Mouse (Mus musculus) myocyte (in vitro differentiated cells): ENCODE measurements around the gene Cnrip1. TPM values are rescaled to one million over a fixed set of nuclear protein-coding genes. Genes with fewer than 3 reads are reported as not detected.
"Not testable (repeated sequence)": the region's sequence is repeated elsewhere in the genome, so short reads cannot be mapped to it uniquely, and the experiment has no call there.

Source experiments
- H3K27me3 ChIP-seq: one replicate; pipeline ENCODE4 v1.6.1; 2011; ENCODE audit not compliant: control insufficient read depth, insufficient read depth, insufficient read length
- H3K36me3 ChIP-seq: one replicate; pipeline ENCODE4 v1.6.1; 2011; ENCODE audit not compliant: control insufficient read depth, insufficient read depth
- H3K4me2 ChIP-seq: one replicate; pipeline ENCODE4 v1.6.1; 2011; ENCODE audit warnings: low read depth, control low read depth
- H3K4me3 ChIP-seq: one replicate; pipeline ENCODE4 v1.5.1; 2011; ENCODE audit warnings: mild to moderate bottlenecking, control low read depth, moderate library complexity
- H3K79me2 ChIP-seq: one replicate; pipeline ENCODE4 v1.6.1; 2011; ENCODE audit not compliant: control insufficient read depth, insufficient read depth
- H3ac ChIP-seq: one replicate; pipeline ENCODE4 v1.6.1; 2011; ENCODE audit not compliant: control insufficient read depth, insufficient read length
- CEBPB ChIP-seq: IDR thresholded peaks from 2 replicates; pipeline ENCODE4 v1.6.1; 2011; ENCODE audit warnings: mild to moderate bottlenecking, moderate library complexity; ENCODE audit not compliant: poor library complexity, insufficient read depth, severe bottlenecking
- E2F4 ChIP-seq: IDR thresholded peaks from one replicate; pipeline ENCODE4 v1.6.1; 2011; ENCODE audit warnings: mild to moderate bottlenecking, control low read depth, moderate library complexity; ENCODE audit not compliant: insufficient read depth
- MAX ChIP-seq: IDR thresholded peaks from one replicate; pipeline ENCODE4 v1.6.1; 2011; ENCODE audit warnings: low read depth, mild to moderate bottlenecking, control low read depth
- MYOD1 ChIP-seq, 3 experiments: IDR thresholded peaks; one replicate each; pipeline ENCODE4 v1.6.1; 2011; ENCODE audit warnings: control low read depth in 2 of 3, low read depth in 2 of 3, mild to moderate bottlenecking in 2 of 3, moderate library complexity in 1 of 3; ENCODE audit not compliant: insufficient read length in 2 of 3, control insufficient read depth in 1 of 3
- MYOG ChIP-seq, 3 experiments: IDR thresholded peaks; one replicate each; pipeline ENCODE4 v1.6.1; 2011; ENCODE audit warnings: control low read depth in 2 of 3, low read depth in 2 of 3, mild to moderate bottlenecking in 2 of 3; ENCODE audit not compliant: insufficient read length in 2 of 3, control insufficient read depth in 1 of 3, insufficient read depth in 1 of 3
- POLR2A ChIP-seq: IDR thresholded peaks from one replicate; pipeline ENCODE4 v1.6.1; 2011; ENCODE audit warnings: low read depth, mild to moderate bottlenecking, control low read depth, moderate library complexity; ENCODE audit not compliant: insufficient read length
- POLR2AphosphoS2 ChIP-seq: IDR thresholded peaks from one replicate; pipeline ENCODE4 v1.6.1; 2011; ENCODE audit warnings: low read depth, control low read depth; ENCODE audit not compliant: insufficient read length
- REST ChIP-seq: IDR thresholded peaks from one replicate; pipeline ENCODE4 v1.6.1; 2011; ENCODE audit warnings: mild to moderate bottlenecking, control low read depth, moderate library complexity; ENCODE audit not compliant: insufficient read depth, insufficient read length
- SRF ChIP-seq: IDR thresholded peaks from one replicate; pipeline ENCODE4 v1.6.1; 2011; ENCODE audit warnings: low read depth; ENCODE audit not compliant: control insufficient read depth, insufficient read length
- TCF12 ChIP-seq: IDR thresholded peaks from one replicate; pipeline ENCODE4 v1.6.1; 2011; ENCODE audit warnings: mild to moderate bottlenecking, control low read depth; ENCODE audit not compliant: poor library complexity, insufficient read depth, severe bottlenecking
- TCF3 ChIP-seq: IDR thresholded peaks from one replicate; pipeline ENCODE4 v1.6.1; 2011; ENCODE audit warnings: low read depth, control low read depth; ENCODE audit not compliant: insufficient read length
- USF1 ChIP-seq: IDR thresholded peaks from one replicate; pipeline ENCODE4 v1.6.1; 2011; ENCODE audit warnings: low read depth, mild to moderate bottlenecking, control low read depth, moderate library complexity
- polyA plus RNA-seq: library from polyadenylated mRNA; unstranded; fragments of >200 nt; fragmentation: generic; extraction: Trizol; gene quantifications from one replicate; pipeline ENCODE4 v1.2.1, GENCODE M21; 2012; ENCODE audit warnings: missing spikeins

Cnrip1 gene
- polyA plus RNA-seq, 1 experiment, result 0.49 TPM

DNA sequence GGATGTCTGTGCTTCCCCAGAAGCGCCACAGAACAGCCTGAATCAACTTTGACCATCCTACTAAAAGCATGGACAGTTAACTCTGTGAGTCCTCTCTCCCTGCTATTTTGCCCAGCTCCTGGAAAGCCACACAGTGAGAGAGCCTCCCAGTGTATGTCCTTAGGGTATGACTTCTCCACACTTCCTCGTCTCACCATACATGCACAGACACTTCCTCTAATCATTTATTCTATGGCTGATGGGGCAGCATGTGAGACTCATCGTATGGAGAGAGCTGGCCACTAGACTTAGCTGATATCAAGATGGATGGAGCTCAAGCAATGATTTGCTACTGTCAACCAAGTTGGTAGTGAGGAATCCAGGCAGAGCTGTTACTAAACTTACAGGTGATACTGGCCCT lies 27.4 kb upstream of the Cnrip1 start:
- H3K4me2 ChIP-seq, result no peak overlapping the region
- no peaks in the 10 kb centered on the region for H3K36me3 ChIP-seq
- TF ChIP-seq TCF3 (no peak), USF1 (no peak)
- no peak overlapping the region for H3K4me3 ChIP-seq
- no peaks in the 10 kb centered on the region for H3K27me3 ChIP-seq
- no peak overlapping the region for H3ac ChIP-seq
- H3K79me2 ChIP-seq, result no peaks in the 10 kb centered on the region

DNA sequence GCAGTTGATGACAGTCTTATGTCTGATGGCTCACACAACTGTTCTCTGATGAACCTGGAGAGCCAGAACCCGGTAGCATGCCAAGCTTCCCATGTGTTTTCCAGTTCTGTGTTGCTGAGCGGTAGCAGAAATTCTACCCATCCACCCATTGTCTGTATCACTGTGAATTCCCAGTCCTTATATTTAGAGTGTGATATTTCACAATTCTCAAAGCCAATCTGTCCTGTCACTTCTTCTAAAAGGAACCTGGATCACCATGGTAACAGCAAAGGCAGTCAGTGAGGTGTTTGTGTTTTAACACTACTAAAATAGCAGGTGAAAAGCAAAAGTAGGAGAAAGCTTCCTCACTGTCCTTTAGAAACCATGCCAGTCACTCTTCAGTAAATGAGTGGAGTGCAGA lies 5.6 kb upstream of the Cnrip1 start:
- Histone ChIP-seq H3ac (no peak overlapping the region), H3K36me3 (no peaks in the 10 kb centered on the region), H3K79me2 (no peaks in the 10 kb centered on the region), H3K4me3 (no peak overlapping the region), H3K27me3 (no peaks in the 10 kb centered on the region), H3K4me2 (no peak overlapping the region)
- no peak for TF ChIP-seq USF1
- TF ChIP-seq SRF, result no peak
- no peak for TF ChIP-seq POLR2AphosphoS2
- no peak for TF ChIP-seq MYOD1 (IDR thresholded peaks at IDR 0.05; ENCODE audit: control insufficient read depth in 1 of 3, insufficient read length in 2 of 3, low read depth in 2 of 3)
- no peak for TF ChIP-seq TCF12
- TF ChIP-seq CEBPB, result no peak
- TF ChIP-seq E2F4, result no peak
- TF ChIP-seq REST, result no peak
- no peak for TF ChIP-seq MAX
- no peak for TF ChIP-seq TCF3
- TF ChIP-seq MYOG (IDR thresholded peaks at IDR 0.05; ENCODE audit: control insufficient read depth in 1 of 3, insufficient read depth in 1 of 3, insufficient read length in 2 of 3, low read depth in 2 of 3), result no peak
- TF ChIP-seq POLR2A, result no peak

DNA sequence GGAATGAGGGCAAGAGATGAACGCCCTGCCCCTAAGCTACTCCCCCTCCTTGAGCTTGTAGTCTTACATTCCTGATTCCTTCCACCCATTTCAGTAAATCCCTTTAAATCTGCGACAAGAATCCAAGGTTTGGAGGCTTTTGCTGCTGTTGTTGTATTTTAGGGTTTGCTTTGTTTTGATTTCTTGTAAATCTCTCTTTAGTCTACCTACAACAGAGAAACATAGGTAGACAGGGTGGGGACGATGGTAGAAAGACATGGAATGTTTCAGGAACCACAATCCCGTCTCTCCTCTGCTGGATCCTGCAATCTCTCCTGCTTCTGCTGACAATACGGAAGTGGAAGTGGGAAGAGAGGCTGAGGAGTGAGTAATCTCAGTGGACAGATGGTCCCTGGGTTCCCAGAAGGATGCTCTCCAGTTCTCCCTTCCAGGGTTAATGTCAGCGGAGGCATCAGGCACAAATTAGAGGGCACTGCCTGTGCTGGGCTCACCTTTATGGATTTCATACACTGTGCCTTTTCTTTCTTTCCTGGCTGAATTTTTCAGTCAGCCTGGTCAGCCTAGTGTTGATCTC lies 1.2 kb downstream of the Cnrip1 start:
- Histone ChIP-seq H3ac (no peak overlapping the region), H3K4me2 (peak overlapping the region; percentile 18), H3K79me2 (no peaks in the 10 kb centered on the region), H3K36me3 (no peaks in the 10 kb centered on the region), H3K27me3 (no peaks in the 10 kb centered on the region), H3K4me3 (no peak overlapping the region)
- TF ChIP-seq MYOG (IDR thresholded peaks at IDR 0.05; ENCODE audit: control insufficient read depth in 1 of 3, insufficient read depth in 1 of 3, insufficient read length in 2 of 3, low read depth in 2 of 3) (no peak), MYOD1 (IDR thresholded peaks at IDR 0.05; ENCODE audit: control insufficient read depth in 1 of 3, insufficient read length in 2 of 3, low read depth in 2 of 3) (no peak), MAX (no peak), POLR2AphosphoS2 (no peak)

DNA sequence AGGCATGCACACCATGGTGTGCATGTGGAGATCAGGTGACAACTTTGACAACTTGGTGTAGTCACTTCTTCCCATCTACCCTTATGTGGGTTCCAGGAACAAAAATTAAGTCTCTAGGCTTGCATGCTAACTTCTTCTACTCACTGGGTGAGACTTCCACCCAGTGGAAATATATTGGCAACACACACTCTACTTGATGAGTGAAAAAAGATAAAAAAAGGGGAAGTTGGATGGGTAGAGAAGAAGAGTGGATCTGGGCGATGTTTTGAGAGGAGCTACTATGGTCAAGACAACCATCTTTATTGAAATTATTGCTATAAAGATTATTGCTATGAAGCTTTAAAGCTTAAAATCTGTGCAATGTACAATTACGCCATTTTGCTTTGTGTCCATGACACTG lies 18.0 kb downstream of the Cnrip1 start:
- not testable (repeated sequence) for H3K79me2 ChIP-seq, H3K27me3 ChIP-seq, H3K36me3 ChIP-seq, H3K4me2 ChIP-seq, H3ac ChIP-seq, H3K4me3 ChIP-seq

DNA sequence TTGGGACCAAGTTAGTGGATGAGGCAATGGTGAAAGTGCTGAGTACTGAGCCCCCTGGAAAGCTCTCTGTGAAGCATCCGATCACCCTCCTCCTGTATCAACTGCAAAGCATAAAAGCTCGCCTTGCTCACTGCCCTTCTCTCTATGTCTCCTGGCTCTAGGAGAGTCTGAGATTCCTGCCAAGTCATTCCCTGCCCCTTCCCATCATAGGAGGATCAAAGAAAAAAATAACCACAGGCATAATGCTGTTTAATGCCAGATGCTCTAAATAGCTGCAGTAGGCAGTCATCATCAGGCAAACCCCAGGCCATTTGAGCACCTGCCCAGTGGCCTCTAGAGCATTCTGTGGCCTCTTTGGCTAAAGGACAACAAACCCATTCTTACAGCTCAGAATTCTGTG lies 24.3 kb downstream of the Cnrip1 start:
- no peaks in the 10 kb centered on the region for H3K36me3 ChIP-seq
- H3K79me2 ChIP-seq, result no peaks in the 10 kb centered on the region
- H3K4me2 ChIP-seq, result no peak overlapping the region
- no peak for TF ChIP-seq MYOG (IDR thresholded peaks at IDR 0.05; ENCODE audit: control insufficient read depth in 1 of 3, insufficient read depth in 1 of 3, insufficient read length in 2 of 3, low read depth in 2 of 3)
- no peak for TF ChIP-seq POLR2AphosphoS2
- no peak for TF ChIP-seq REST
- no peaks in the 10 kb centered on the region for H3K27me3 ChIP-seq
- no peak overlapping the region for H3ac ChIP-seq
- H3K4me3 ChIP-seq, result no peak overlapping the region

DNA sequence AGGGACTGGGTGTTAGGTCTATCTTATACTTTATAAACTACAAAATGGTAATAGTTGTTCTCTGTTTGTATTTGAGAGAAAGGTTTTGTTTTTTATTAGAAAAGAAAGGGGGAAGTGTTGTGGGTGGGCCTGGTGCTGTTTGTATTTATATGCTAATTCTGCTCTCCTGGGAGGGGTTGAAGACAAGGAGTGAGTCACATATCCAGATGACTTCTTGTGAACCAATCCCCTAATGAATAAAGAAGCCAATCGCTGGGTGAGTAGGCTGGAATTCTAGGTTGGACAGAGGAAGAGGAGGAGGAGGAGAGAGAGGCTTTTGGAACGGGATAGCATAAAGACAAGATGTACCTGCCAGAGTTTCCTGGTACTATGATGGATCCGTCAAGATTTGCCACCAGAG lies 30.7 kb downstream of the Cnrip1 start:
- TF ChIP-seq MYOD1 (IDR thresholded peaks at IDR 0.05; ENCODE audit: control insufficient read depth in 1 of 3, insufficient read length in 2 of 3, low read depth in 2 of 3) (no peak), USF1 (no peak), E2F4 (no peak), POLR2A (no peak), SRF (no peak), REST (no peak)
- Histone ChIP-seq H3K4me3 (no peak overlapping the region), H3K4me2 (no peak overlapping the region), H3K36me3 (no peaks in the 10 kb centered on the region), H3ac (no peak overlapping the region), H3K27me3 (no peaks in the 10 kb centered on the region), H3K79me2 (no peaks in the 10 kb centered on the region)
